Comparison of ENCODE assay signal across 8 mouse cellular contexts in genomic region chr5:122344260-122344659, GRCm38 (mm10). TPM values are rescaled to one million over a fixed set of nuclear protein-coding genes. Genes with fewer than 3 reads are reported as not detected.
DNase-seq lines count a peak whose midpoint lies in the region; ATAC-seq and TF ChIP-seq lines count a peak whose summit lies in the region.

No protein-coding gene starts in this region.

- H3K4me1 ChIP-seq in intestine, postnatal 0 days (replicated peaks; ENCODE audit: control insufficient read depth, insufficient read depth, low read length): no peaks in the 10 kb centered on the region
- H3K4me1 ChIP-seq in liver, embryonic 16.5 days (ENCODE audit: control insufficient read depth, low read depth, low read length): no peaks in the 10 kb centered on the region

- DNase-seq in 416B (ENCODE audit: low read depth) (peak; percentile 71), ES-CJ7 (ENCODE audit: low read depth, low spot score) (peak; percentile 79)
- peak; percentile 66 for DNase-seq in cerebellum, adult 11-12 months
- DNase-seq in frontal cortex, postnatal 25 days (ENCODE audit: low spot score in 2 of 2): peak; percentile 51 to 67
- peak; percentile 88 for DNase-seq in retina, embryonic 14.5 days (ENCODE audit: low spot score)
- DNase-seq in thymus, postnatal 14 days: peak; percentile 87

- peak overlapping the region; percentile 68; the same call in 1 of the 2 replicates for H3K27ac ChIP-seq in intestine, postnatal 0 days (ENCODE audit: low read depth, low read length)
- no peak overlapping the region for H3K27ac ChIP-seq in liver, embryonic 16.5 days (ENCODE audit: low read length)

- ATAC-seq in intestine, postnatal 0 days: peak; percentile 81
- ATAC-seq in liver, embryonic 16.5 days (ENCODE audit: low read depth): peak; percentile 30; the same call in 1 of the 2 replicates

- no peaks in the 10 kb centered on the region for H3K9me3 ChIP-seq in intestine, postnatal 0 days (ENCODE audit: control insufficient read depth)
- H3K9me3 ChIP-seq in liver, embryonic 16.5 days (replicated peaks; ENCODE audit: control insufficient read depth, low read length): no peaks in the 10 kb centered on the region; the same call in 1 of the 2 replicates

- H3K27me3 ChIP-seq in intestine, postnatal 0 days (replicated peaks; ENCODE audit: control insufficient read depth, insufficient read depth, low read length): no peaks in the 10 kb centered on the region
- no peaks in the 10 kb centered on the region for H3K27me3 ChIP-seq in liver, embryonic 16.5 days (ENCODE audit: control insufficient read depth, insufficient read depth, low read depth, low read length)

- peak; percentile 94 for TF ChIP-seq CTCF in intestine, postnatal 0 days (IDR thresholded peaks at IDR 0.05; ENCODE audit: low read depth)

- 10% methylated on average over 5 of the region's 5 CpGs for WGBS in intestine, postnatal 0 days
- 4% methylated on average over 5 of the region's 5 CpGs for WGBS in liver, embryonic 16.5 days (ENCODE audit: insufficient replicate concordance)

- no peak overlapping the region for H3K4me3 ChIP-seq in intestine, postnatal 0 days (ENCODE audit: low read depth, low read length)
- no peak overlapping the region for H3K4me3 ChIP-seq in liver, embryonic 16.5 days (ENCODE audit: low read depth, low read length)

- no peak overlapping the region for H3K9ac ChIP-seq in intestine, postnatal 0 days (ENCODE audit: low read depth, low read length)
- H3K9ac ChIP-seq in liver, embryonic 16.5 days (ENCODE audit: low read depth, low read length): no peak overlapping the region

- H3K36me3 ChIP-seq in intestine, postnatal 0 days (ENCODE audit: control insufficient read depth, insufficient read depth): no peaks in the 10 kb centered on the region
- H3K36me3 ChIP-seq in liver, embryonic 16.5 days (ENCODE audit: control insufficient read depth, insufficient read depth): no peaks in the 10 kb centered on the region

- 0 out of 2 replicates have a peak overlapping the region, but pooled peaks have one; percentile 33 for H3K4me2 ChIP-seq in intestine, postnatal 0 days (replicated peaks; ENCODE audit: low read depth)
- no peak overlapping the region for H3K4me2 ChIP-seq in liver, embryonic 16.5 days (ENCODE audit: low read depth, low read length)

RNA-seq across cellular contexts. Expression of gene Rad9b, which starts 9.8 kb away (rescaled TPM):
- 4.6 and 4.9 TPM in 2 replicates for polyA plus RNA-seq in intestine, postnatal 0 days (2015; fragmentation: Nextera tagmentation; extraction: Ambion mirVana)
- polyA plus RNA-seq in liver, embryonic 16.5 days (2015; fragmentation: Nextera tagmentation; extraction: Ambion mirVana): 2.5 and 2.6 TPM in 2 replicates

RNA-seq across cellular contexts. Expression of gene Vps29, which starts 9.9 kb away (rescaled TPM):
- 333 and 338 TPM in 2 replicates for polyA plus RNA-seq in intestine, postnatal 0 days (2015; fragmentation: Nextera tagmentation; extraction: Ambion mirVana)
- polyA plus RNA-seq in liver, embryonic 16.5 days (2015; fragmentation: Nextera tagmentation; extraction: Ambion mirVana): 95.1 and 104 TPM in 2 replicates

RNA-seq across cellular contexts. Expression of gene Gpn3, which starts 27.4 kb away (rescaled TPM):
- 34.1 and 37.3 TPM in 2 replicates for polyA plus RNA-seq in intestine, postnatal 0 days (2015; fragmentation: Nextera tagmentation; extraction: Ambion mirVana)
- polyA plus RNA-seq in liver, embryonic 16.5 days (2015; fragmentation: Nextera tagmentation; extraction: Ambion mirVana): 46.8 and 52.8 TPM in 2 replicates

RNA-seq across cellular contexts. Expression of gene Fam216a, which starts 27.9 kb away (rescaled TPM):
- 15.1 and 15.9 TPM in 2 replicates for polyA plus RNA-seq in intestine, postnatal 0 days (2015; fragmentation: Nextera tagmentation; extraction: Ambion mirVana)
- 13.7 and 14.1 TPM in 2 replicates for polyA plus RNA-seq in liver, embryonic 16.5 days (2015; fragmentation: Nextera tagmentation; extraction: Ambion mirVana)

RNA-seq across cellular contexts. Expression of gene Arpc3, which starts 47.4 kb away (rescaled TPM):
- 166 and 171 TPM in 2 replicates for polyA plus RNA-seq in intestine, postnatal 0 days (2015; fragmentation: Nextera tagmentation; extraction: Ambion mirVana)
- polyA plus RNA-seq in liver, embryonic 16.5 days (2015; fragmentation: Nextera tagmentation; extraction: Ambion mirVana): 85.4 and 105 TPM in 2 replicates
